Mouse (Mus musculus): ENCODE measurements around the gene Pcnx2. TPM values are rescaled to one million over a fixed set of nuclear protein-coding genes. Genes with fewer than 3 reads are reported as not detected.

Pcnx2 gene
- polyA plus RNA-seq, 1 experiment from 2014 or later: 0.27 TPM

DNA sequence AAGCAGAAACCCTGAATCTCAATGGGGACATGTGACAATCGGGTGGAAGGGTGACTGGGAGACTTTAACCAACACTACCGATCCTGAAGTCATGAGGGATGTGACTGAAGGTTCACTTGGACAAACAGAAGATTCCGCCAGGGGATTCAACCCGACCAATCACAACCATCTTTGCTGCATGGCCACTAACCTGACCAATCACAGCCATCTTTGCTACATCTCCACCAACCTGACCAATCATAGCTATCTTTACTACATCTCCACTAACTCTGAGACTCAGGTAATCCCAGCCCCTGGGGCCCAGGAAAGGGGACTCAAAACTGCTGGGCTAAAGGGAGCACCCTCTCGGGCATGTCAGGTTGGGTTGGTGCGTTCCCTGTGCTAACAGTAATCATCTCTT lies 174.7 kb downstream of the Pcnx2 start:
- ChIA-PET CTCF (no interaction called here), POLR2A (no interaction called here)
- TF ChIP-seq CTCF (IDR thresholded peaks at IDR 0.05): no peak
- no peak for DNase-seq (ENCODE audit: low read depth, low spot score)
- H3K27me3 ChIP-seq: no peaks in the 10 kb centered on the region
- no peak for ATAC-seq
- in situ Hi-C loops (cut with MboI; ENCODE audit: low pct_unique_long_range_greater_than_20kb): loop anchor here (10.0 kb wide), 1 partner anchor 149 kb away; no protein-coding TSS in a partner anchor

- ATAC-seq: no peak
- no peaks in the 10 kb centered on the region for H3K27me3 ChIP-seq
- CTCF ChIA-PET: no interaction called here
- no peak for TF ChIP-seq CTCF (IDR thresholded peaks at IDR 0.05)
- in situ Hi-C loops (cut with MboI; ENCODE audit: low pct_unique_long_range_greater_than_20kb): loop anchor here (10.0 kb wide), 1 partner anchor 148 kb away; no protein-coding TSS in a partner anchor
- POLR2A ChIA-PET: no interaction called here
- no peak for DNase-seq (ENCODE audit: low read depth, low spot score)
Measured at GRCm38 (mm10) chr8:125722675-125723074, 175.4 kb downstream of the Pcnx2 start.

DNA sequence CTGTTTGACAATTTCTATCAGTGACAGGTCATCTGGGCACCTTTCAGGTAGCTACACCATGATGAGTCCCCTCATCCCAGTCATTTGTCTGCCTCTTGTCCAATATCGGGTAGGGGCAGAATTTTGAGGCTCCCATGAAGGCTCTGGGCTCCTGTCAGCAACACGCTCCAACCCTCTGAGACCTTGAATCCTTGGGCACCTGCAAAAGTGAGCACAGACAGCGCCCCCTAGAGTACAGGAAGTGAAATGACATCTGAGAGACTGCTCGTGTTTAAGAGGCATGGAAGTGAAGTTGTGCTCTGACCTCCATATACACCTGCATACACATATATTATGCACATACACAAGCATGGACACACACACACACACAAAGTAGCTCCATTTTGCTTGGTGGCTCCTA lies 179.2 kb downstream of the Pcnx2 start:
- ChIA-PET POLR2A (no interaction called here), CTCF (interaction anchor here (0.6 to 2.0 kb wide), 6 partner anchors 10 to 144 kb away, joined by 3 to 7 read pairs (median 3); no protein-coding TSS in a partner anchor)
- no peaks in the 10 kb centered on the region for H3K27me3 ChIP-seq
- no peak for DNase-seq (ENCODE audit: low read depth, low spot score)
- in situ Hi-C loops (cut with MboI; ENCODE audit: low pct_unique_long_range_greater_than_20kb): no loop called here
- no peak for ATAC-seq
- peak; percentile 63 for TF ChIP-seq CTCF (IDR thresholded peaks at IDR 0.05)

DNA sequence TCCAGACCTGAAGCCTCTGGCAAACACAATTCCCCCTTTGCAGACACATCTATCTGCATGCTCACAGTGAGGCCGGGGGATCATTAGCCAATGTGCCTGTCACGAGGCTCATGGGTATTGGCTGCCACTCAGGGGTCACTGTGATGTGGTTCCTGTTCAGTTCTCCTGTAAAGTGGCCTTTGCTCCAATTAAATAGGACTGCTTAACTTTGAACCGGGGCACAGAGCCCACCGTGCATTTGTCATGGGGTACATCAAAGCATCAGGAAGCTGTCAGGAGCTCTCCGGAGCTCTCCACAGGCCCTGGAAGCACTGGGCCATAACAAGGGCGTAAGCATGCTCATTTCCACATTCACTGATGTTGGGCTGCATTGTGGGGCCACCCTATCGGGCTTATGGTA lies 181.5 kb downstream of the Pcnx2 start:
- ATAC-seq (no peak), DNase-seq (ENCODE audit: low read depth, low spot score) (no peak)
- ChIA-PET CTCF (interaction anchor here (0.7 kb wide), 1 partner anchor 18 kb away, joined by 3 read pairs; no protein-coding TSS in a partner anchor), POLR2A (no interaction called here)
- H3K27me3 ChIP-seq: no peaks in the 10 kb centered on the region
- no peak for TF ChIP-seq CTCF (IDR thresholded peaks at IDR 0.05)
- in situ Hi-C loops (cut with MboI; ENCODE audit: low pct_unique_long_range_greater_than_20kb): no loop called here

- ChIA-PET POLR2A (no interaction called here), CTCF (no interaction called here)
- ATAC-seq (no peak), DNase-seq (ENCODE audit: low read depth, low spot score) (no peak)
- in situ Hi-C loops (cut with MboI; ENCODE audit: low pct_unique_long_range_greater_than_20kb): no loop called here
- no peaks in the 10 kb centered on the region for H3K27me3 ChIP-seq
- no peak for TF ChIP-seq CTCF (IDR thresholded peaks at IDR 0.05)
Measured at GRCm38 (mm10) chr8:125716211-125716610, 181.9 kb downstream of the Pcnx2 start.

DNA sequence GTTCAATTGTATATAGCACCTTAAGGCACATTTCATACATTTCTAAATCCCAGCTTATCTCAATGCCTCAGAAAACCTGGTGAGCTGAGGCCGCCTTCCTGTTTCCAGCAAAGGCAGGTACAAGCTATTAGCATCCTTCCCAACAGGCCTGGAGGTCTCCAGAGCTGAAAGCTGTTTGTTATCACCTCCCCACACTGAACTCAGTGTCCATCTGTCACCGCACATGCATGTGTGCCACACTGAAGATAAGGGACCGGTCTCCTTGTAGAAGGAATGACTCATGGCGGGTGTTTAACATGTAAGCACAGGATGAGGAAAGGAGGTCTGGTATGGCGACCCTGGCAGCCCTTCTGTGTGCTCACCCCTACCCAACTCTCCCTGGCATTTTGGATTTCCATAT lies 186.6 kb downstream of the Pcnx2 start:
- DNase-seq (ENCODE audit: low read depth, low spot score) (no peak), ATAC-seq (no peak)
- in situ Hi-C loops (cut with MboI; ENCODE audit: low pct_unique_long_range_greater_than_20kb): no loop called here
- ChIA-PET CTCF (interaction anchor here (0.8 kb wide), 1 partner anchor 137 kb away, joined by 3 read pairs; no protein-coding TSS in a partner anchor), POLR2A (interaction anchor here (0.9 kb wide), 1 partner anchor 34 kb away, joined by 3 read pairs; no protein-coding TSS in a partner anchor)
- no peaks in the 10 kb centered on the region for H3K27me3 ChIP-seq
- no peak for TF ChIP-seq CTCF (IDR thresholded peaks at IDR 0.05)

DNA sequence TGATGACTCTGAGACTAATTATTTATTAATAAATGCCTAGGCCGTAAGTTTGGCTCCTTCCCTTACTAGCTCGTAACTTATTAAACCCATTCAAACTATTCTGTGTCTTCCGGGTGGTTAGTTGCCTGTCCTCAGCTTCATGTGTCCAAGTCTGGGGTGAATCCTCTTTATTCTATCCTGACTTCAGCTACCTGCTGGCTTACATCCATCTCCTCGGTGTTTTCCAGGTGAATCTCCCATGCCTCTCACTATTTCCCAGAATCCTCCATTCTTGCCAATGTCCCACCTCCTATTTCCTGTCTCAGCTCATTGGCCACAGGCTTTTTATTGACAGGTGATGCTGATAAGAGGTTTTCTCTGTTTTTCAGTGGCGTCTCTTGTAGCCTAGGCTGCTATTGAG lies 188.9 kb downstream of the Pcnx2 start:
- no peaks in the 10 kb centered on the region for H3K27me3 ChIP-seq
- no peak for ATAC-seq
- POLR2A ChIA-PET: no interaction called here

DNA sequence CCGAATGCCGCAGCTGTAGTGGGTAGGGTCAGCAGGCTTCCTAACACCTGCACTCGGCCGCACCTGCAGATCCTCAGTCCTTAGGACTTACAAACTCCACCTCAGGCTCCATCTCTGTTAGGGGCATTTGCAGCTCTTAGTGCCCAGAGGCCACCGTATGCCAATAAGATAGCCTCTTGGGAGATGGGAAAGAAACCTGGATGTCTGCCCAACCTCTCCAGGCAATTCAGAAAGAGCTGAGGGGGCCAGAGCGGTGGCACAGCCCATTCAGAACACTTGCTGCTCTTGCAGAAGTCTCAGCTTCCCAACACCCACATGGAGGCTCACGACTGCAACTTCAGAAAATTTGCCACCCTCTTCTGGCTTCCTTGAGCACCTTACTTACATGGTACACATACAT lies 192.3 kb downstream of the Pcnx2 start:
- no peak for ATAC-seq
- no peaks in the 10 kb centered on the region for H3K27me3 ChIP-seq
- ChIA-PET CTCF (interaction anchor here (1.1 to 1.3 kb wide), 2 partner anchors 9 to 13 kb away, joined by 3 read pairs; no protein-coding TSS in a partner anchor), POLR2A (interaction anchor here (0.6 kb wide), 1 partner anchor 34 kb away, joined by 3 read pairs; no protein-coding TSS in a partner anchor)
- DNase-seq (ENCODE audit: low read depth, low spot score): no peak
- TF ChIP-seq CTCF (IDR thresholded peaks at IDR 0.05): no peak
- in situ Hi-C loops (cut with MboI; ENCODE audit: low pct_unique_long_range_greater_than_20kb): no loop called here

More for the DNA sequence above, 188.9 kb downstream of the Pcnx2 start:
- no peak for DNase-seq (ENCODE audit: low read depth, low spot score)
- no peak for TF ChIP-seq CTCF (IDR thresholded peaks at IDR 0.05)
- in situ Hi-C loops (cut with MboI; ENCODE audit: low pct_unique_long_range_greater_than_20kb): no loop called here
- CTCF ChIA-PET: interaction anchor here (1.7 kb wide), 1 partner anchor 10 kb away, joined by 6 read pairs; no protein-coding TSS in a partner anchor

DNA sequence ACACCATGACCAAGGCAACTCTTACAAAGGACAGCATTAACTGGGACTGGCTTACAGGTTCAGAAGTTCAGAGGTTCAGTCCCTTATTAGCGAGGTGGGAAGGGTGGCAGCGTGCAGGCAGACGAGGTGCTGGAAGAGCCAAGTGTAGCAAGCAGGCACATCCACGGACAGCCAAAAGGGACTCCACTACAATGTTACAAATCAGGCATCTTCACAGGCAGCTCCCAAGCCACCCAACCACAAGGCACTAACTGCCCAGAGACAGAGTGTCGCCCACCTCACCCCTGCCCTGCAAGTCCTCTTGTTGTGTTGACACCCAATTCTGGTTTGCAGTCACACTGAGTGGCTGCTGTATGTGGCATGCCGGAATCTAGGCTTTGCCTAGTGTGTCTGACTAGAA lies 193.7 kb downstream of the Pcnx2 start:
- H3K27me3 ChIP-seq: no peaks in the 10 kb centered on the region
- TF ChIP-seq CTCF (IDR thresholded peaks at IDR 0.05): no peak
- POLR2A ChIA-PET: no interaction called here
- no peak for DNase-seq (ENCODE audit: low read depth, low spot score)
- no peak for ATAC-seq
- in situ Hi-C loops (cut with MboI; ENCODE audit: low pct_unique_long_range_greater_than_20kb): no loop called here
- CTCF ChIA-PET: no interaction called here

- H3K27me3 ChIP-seq: no peaks in the 10 kb centered on the region
- no peak for TF ChIP-seq CTCF (IDR thresholded peaks at IDR 0.05)
- CTCF ChIA-PET: interaction anchor here (0.8 to 1.4 kb wide), 2 partner anchors 9 to 12 kb away, joined by 3 read pairs; no protein-coding TSS in a partner anchor
- ATAC-seq: no peak
- in situ Hi-C loops (cut with MboI; ENCODE audit: low pct_unique_long_range_greater_than_20kb): no loop called here
- POLR2A ChIA-PET: interaction anchor here (0.7 kb wide), 1 partner anchor 27 kb away, joined by 3 read pairs; no protein-coding TSS in a partner anchor
- DNase-seq (ENCODE audit: low read depth, low spot score): no peak
Measured at GRCm38 (mm10) chr8:125702868-125703473, 195.1 kb downstream of the Pcnx2 start.

Other genes starting within 250 kb of the Pcnx2 start
- gene Map10, start 228.5 kb downstream of the Pcnx2 start, polyA plus RNA-seq (2021): not detected
- gene Ntpcr, start 168.4 kb downstream of the Pcnx2 start, polyA plus RNA-seq (2021): 52.4 TPM
- gene Map3k21, start 12.1 kb upstream of the Pcnx2 start, polyA plus RNA-seq (2021): 11.9 TPM
- gene Kcnk1, start 96.9 kb upstream of the Pcnx2 start, polyA plus RNA-seq (2021): 62.4 TPM